Mouse (Mus musculus): ENCODE data around the gene Cxcl14.

The Cxcl14 gene

DNA sequence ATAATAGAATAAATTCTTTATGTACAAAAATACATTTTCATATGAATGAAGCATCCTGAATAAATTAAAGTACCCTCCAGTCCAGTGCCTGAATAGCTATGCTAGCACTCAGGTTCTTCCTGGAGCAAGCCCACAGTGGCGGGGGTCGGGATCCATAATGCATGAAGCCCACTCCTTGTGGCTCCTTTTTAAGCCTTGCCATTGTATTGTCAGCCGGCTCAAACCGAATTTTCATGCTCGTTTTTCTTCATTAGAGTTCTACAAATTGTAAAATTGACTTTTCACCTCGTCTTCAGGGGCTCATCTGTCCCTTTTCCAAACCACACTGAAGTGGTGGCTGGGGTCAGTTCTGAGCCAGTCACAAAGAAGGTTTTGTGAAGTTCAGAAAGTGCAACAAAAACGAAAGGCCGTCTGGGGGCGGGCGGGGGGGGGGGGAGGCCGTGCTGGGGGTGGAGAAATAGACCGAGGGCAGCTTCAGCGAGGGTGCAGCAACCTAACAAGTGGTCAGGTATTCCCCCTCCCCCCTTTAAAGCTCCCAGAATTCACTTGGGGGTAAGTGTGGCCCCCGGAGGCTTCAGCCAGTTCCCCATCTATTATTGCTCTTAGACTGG, 45.7 kb downstream of the Cxcl14 start:
- DNase-seq: no peak

GRCm38 (mm10) chr13:56249593-56250341, 46.6 kb downstream of the Cxcl14 start:
- DNase-seq: no peak

DNA sequence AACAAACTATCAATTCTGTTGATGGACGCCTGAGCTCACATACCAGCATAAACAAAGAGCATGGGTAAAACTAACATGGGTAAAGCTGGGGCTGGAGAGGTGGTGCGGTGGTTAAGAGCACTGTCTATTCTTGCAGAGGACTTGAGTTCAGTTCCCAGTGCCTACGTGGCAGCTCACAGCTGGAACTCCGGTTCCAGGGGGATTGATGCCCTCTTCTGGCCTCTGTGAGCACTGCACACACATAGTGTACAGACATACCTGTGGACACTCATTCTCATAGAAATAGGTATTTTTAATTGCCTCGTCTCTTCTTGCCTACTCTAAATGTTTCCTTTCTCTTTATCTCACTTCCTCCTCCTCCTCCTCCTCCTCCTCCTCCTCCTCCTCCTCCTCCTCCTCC, 53.2 kb downstream of the Cxcl14 start:
- DNase-seq: no peak

- DNase-seq: no peak
Observed at GRCm38 (mm10) chr13:56240012-56240770, 56.2 kb downstream of the Cxcl14 start.

Measured in B cell, adult 2 months (primary cell).